Comparison of ENCODE assay signal across 21 mouse cellular contexts in genomic region chr12:21165157-21165556, GRCm38 (mm10).
DNase-seq lines count a peak whose midpoint lies in the region; ATAC-seq and TF ChIP-seq lines count a peak whose summit lies in the region.
"Had no signal": no experiment of that assay in that cellular context is flagged by ENCODE, and none has a peak within 500 bp of the region (broad histone marks: within the 10 kb centered on the region; RNA-seq: fewer than 3 reads in every experiment).

No protein-coding gene starts in this region.

- H3K27ac ChIP-seq in heart, postnatal 0 days (ENCODE audit: low read depth): peak overlapping the region; percentile 57
- H3K27ac ChIP-seq in liver, postnatal 0 days (ENCODE audit: low read depth): peak overlapping the region; percentile 91; the same call in 1 of the 2 replicates
- no peak overlapping the region for H3K27ac ChIP-seq in liver, embryonic 11.5 days (ENCODE audit: low read depth, low read length)
- H3K27ac ChIP-seq in midbrain, embryonic 13.5 days: no peak overlapping the region
- H3K27ac ChIP-seq: embryonic facial prominence, embryonic 15.5 days; forebrain, embryonic 10.5 days; hindbrain, embryonic 10.5 days; hindbrain, embryonic 14.5 days had no signal

- TF ChIP-seq EP300 in heart, postnatal 0 days (IDR thresholded peaks at IDR 0.05; ENCODE audit: low read depth): no peak
- TF ChIP-seq EP300 in liver, postnatal 0 days (IDR thresholded peaks at IDR 0.05; ENCODE audit: low read depth): no peak

- H3K27me3 ChIP-seq in heart, postnatal 0 days (ENCODE audit: control insufficient read depth, insufficient read depth, low read length): no peaks in the 10 kb centered on the region
- no peaks in the 10 kb centered on the region for H3K27me3 ChIP-seq in liver, postnatal 0 days (ENCODE audit: insufficient read depth, low read length)
- no peaks in the 10 kb centered on the region for H3K27me3 ChIP-seq in liver, embryonic 11.5 days (replicated peaks; ENCODE audit: control insufficient read depth, insufficient read depth, low read length)
- no peaks in the 10 kb centered on the region for H3K27me3 ChIP-seq in midbrain, embryonic 13.5 days
- H3K27me3 ChIP-seq: embryonic facial prominence, embryonic 15.5 days; heart, embryonic 15.5 days had no signal

- H3K36me3 ChIP-seq in heart, postnatal 0 days (replicated peaks; ENCODE audit: control insufficient read depth, insufficient read depth, low read length): peaks cover 18% of the 10 kb centered on the region
- no peaks in the 10 kb centered on the region; the same call in none of the 2 replicates for H3K36me3 ChIP-seq in liver, postnatal 0 days (replicated peaks; ENCODE audit: insufficient read depth, low read length)
- H3K36me3 ChIP-seq in liver, embryonic 11.5 days (ENCODE audit: control insufficient read depth, insufficient read depth, low read length): 0 out of 2 replicates have a peak, but pooled peaks cover 2% of the 10 kb centered on the region
- peaks cover 21% of the 10 kb centered on the region for H3K36me3 ChIP-seq in midbrain, embryonic 13.5 days
- H3K36me3 ChIP-seq: G1E; heart, embryonic 15.5 days had no signal

- WGBS in heart, postnatal 0 days: 88% methylated on average over 3 of the region's 3 CpGs
- WGBS in liver, postnatal 0 days (ENCODE audit: insufficient replicate concordance): 77% methylated on average over 3 of the region's 3 CpGs
- WGBS in liver, embryonic 11.5 days: 82% methylated on average over 3 of the region's 3 CpGs
- WGBS in midbrain, embryonic 13.5 days: 96% methylated on average over 3 of the region's 3 CpGs

- H3K4me2 ChIP-seq in heart, postnatal 0 days (ENCODE audit: low read depth, low read length): no peak overlapping the region
- no peak overlapping the region for H3K4me2 ChIP-seq in liver, postnatal 0 days (ENCODE audit: low read depth, low read length)
- H3K4me2 ChIP-seq in liver, embryonic 11.5 days: no peak overlapping the region
- no peak overlapping the region for H3K4me2 ChIP-seq in midbrain, embryonic 13.5 days (replicated peaks)
- H3K4me2 ChIP-seq: embryonic facial prominence, embryonic 15.5 days; heart, embryonic 15.5 days; hindbrain, embryonic 14.5 days had no signal

- H3K4me1 ChIP-seq in heart, postnatal 0 days (ENCODE audit: control insufficient read depth, insufficient read depth): peaks cover 49% of the 10 kb centered on the region
- H3K4me1 ChIP-seq in liver, postnatal 0 days (ENCODE audit: insufficient read depth): peaks cover 19% of the 10 kb centered on the region
- H3K4me1 ChIP-seq in liver, embryonic 11.5 days (replicated peaks; ENCODE audit: control insufficient read depth, insufficient read depth, low read length): peaks cover 24% of the 10 kb centered on the region
- H3K4me1 ChIP-seq in midbrain, embryonic 13.5 days (replicated peaks): peaks cover 13% of the 10 kb centered on the region

- TF ChIP-seq CTCF in heart, postnatal 0 days (IDR thresholded peaks at IDR 0.05; ENCODE audit: low read depth): no peak
- no peak for TF ChIP-seq CTCF in liver, postnatal 0 days (IDR thresholded peaks at IDR 0.05; ENCODE audit: low read depth)

- DNase-seq in adrenal gland, adult 2 months: peak; percentile 32
- no peak for DNase-seq in adrenal gland, postnatal 14 days
- no peak for DNase-seq in heart, postnatal 0 days (ENCODE audit: low spot score)
- DNase-seq in heart, adult 18-20 months: no peak
- no peak for DNase-seq in liver, postnatal 0 days
- DNase-seq in liver, embryonic 11.5 days (ENCODE audit: low spot score): no peak
- DNase-seq: adrenal gland, postnatal 10 days; B cell, adult 2 months; cerebellum, postnatal 14 days; gastrocnemius, postnatal 10 days had no signal

- ATAC-seq in heart, postnatal 0 days (ENCODE audit: insufficient read depth, low read depth): no peak
- no peak for ATAC-seq in liver, postnatal 0 days
- no peak for ATAC-seq in liver, embryonic 11.5 days (replicated peaks; ENCODE audit: low FRiP score)
- no peak for ATAC-seq in midbrain, embryonic 13.5 days
- ATAC-seq: CD4-positive, CD25-positive, alpha-beta regulatory T cell, adult 4 months; forebrain, embryonic 14.5 days; inflammation-experienced regulatory T-cells, adult 6 months had no signal

- H3K9ac ChIP-seq in heart, postnatal 0 days (replicated peaks; ENCODE audit: low read depth, low read length): no peak overlapping the region
- no peak overlapping the region for H3K9ac ChIP-seq in liver, postnatal 0 days (replicated peaks)
- no peak overlapping the region for H3K9ac ChIP-seq in liver, embryonic 11.5 days (ENCODE audit: low read depth, low read length)
- H3K9ac ChIP-seq in midbrain, embryonic 13.5 days (replicated peaks): no peak overlapping the region
- H3K9ac ChIP-seq: embryonic facial prominence, embryonic 15.5 days; heart, embryonic 15.5 days; hindbrain, embryonic 14.5 days had no signal

- no peaks in the 10 kb centered on the region for H3K9me3 ChIP-seq in heart, postnatal 0 days (replicated peaks; ENCODE audit: control insufficient read depth, low read length)
- H3K9me3 ChIP-seq in liver, postnatal 0 days (ENCODE audit: low read length): no peaks in the 10 kb centered on the region
- no peaks in the 10 kb centered on the region for H3K9me3 ChIP-seq in liver, embryonic 11.5 days (ENCODE audit: control insufficient read depth, low read length)
- no peaks in the 10 kb centered on the region for H3K9me3 ChIP-seq in midbrain, embryonic 13.5 days
- H3K9me3 ChIP-seq: embryonic facial prominence, embryonic 15.5 days; heart, embryonic 15.5 days had no signal

- H3K4me3 ChIP-seq in heart, postnatal 0 days (ENCODE audit: low read depth, low read length): no peak overlapping the region
- H3K4me3 ChIP-seq in liver, postnatal 0 days (ENCODE audit: low read depth, low read length): no peak overlapping the region
- no peak overlapping the region for H3K4me3 ChIP-seq in liver, embryonic 11.5 days (ENCODE audit: low read depth, low read length)
- H3K4me3 ChIP-seq in midbrain, embryonic 13.5 days (replicated peaks): no peak overlapping the region
- H3K4me3 ChIP-seq: embryonic facial prominence, embryonic 15.5 days; erythroblast, embryonic 14.5 days; forebrain, embryonic 10.5 days; heart, embryonic 15.5 days; hindbrain, embryonic 10.5 days had no signal

Comparison
In these comparisons a context has a peak if more than half of its experiments do, and no peak if none do; other contexts are left out.
1. H3K27ac ChIP-seq: peak in heart, postnatal 0 days (single experiment) and liver, postnatal 0 days (single experiment); none in liver, embryonic 11.5 days (single experiment) and midbrain, embryonic 13.5 days (single experiment).